Mouse (Mus musculus) hindbrain, postnatal 0 days (tissue): ENCODE measurements around the gene Fez2. TPM values are rescaled to one million over a fixed set of nuclear protein-coding genes. Genes with fewer than 3 reads are reported as not detected.

Source experiments
- ATAC-seq: fragments of 200-750 bp; cut with Nextera tagmentation; 2 replicates; pipeline ENCODE4 v1.8.0; 2017; ENCODE audit warnings: mild to moderate bottlenecking, moderate TSS enrichment, moderate library complexity
- DNase-seq: peaks from one replicate; pipeline ENCODE4 v3.0.0-alpha.2; 2015; ENCODE audit warnings: low spot score
- H3K27ac ChIP-seq: fragments of 300-500 bp; sonication (generic); 2 replicates; pipeline ENCODE4 v1.5.1; 2014; ENCODE audit warnings: mild to moderate bottlenecking
- H3K27me3 ChIP-seq: fragments of 300-500 bp; sonication (generic); 2 replicates; pipeline ENCODE4 v1.6.1; 2014; ENCODE audit warnings: low read length, mixed read lengths; ENCODE audit not compliant: insufficient read depth
- H3K36me3 ChIP-seq: fragments of 300-500 bp; sonication (generic); 2 replicates; pipeline ENCODE4 v1.6.1; 2014; ENCODE audit warnings: low read length, mixed read lengths; ENCODE audit not compliant: insufficient read depth
- H3K4me1 ChIP-seq: fragments of 300-500 bp; sonication (generic); 2 replicates; pipeline ENCODE4 v1.6.1; 2014; ENCODE audit warnings: antibody characterized with exemption, low read length, mixed read lengths; ENCODE audit not compliant: insufficient read depth
- H3K4me2 ChIP-seq: fragments of 300-500 bp; sonication (generic); 2 replicates; pipeline ENCODE4 v1.6.1; 2014; ENCODE audit warnings: low read depth, mild to moderate bottlenecking, low read length, moderate library complexity, mixed read lengths
- H3K4me3 ChIP-seq: fragments of 300-500 bp; sonication (generic); 2 replicates; pipeline ENCODE4 v1.5.1; 2014; ENCODE audit warnings: low read length
- H3K9ac ChIP-seq: fragments of 300-500 bp; sonication (generic); replicated peaks from 2 replicates; pipeline ENCODE4 v1.6.1; 2014; ENCODE audit warnings: mild to moderate bottlenecking, low read length, moderate library complexity, mixed read lengths
- H3K9me3 ChIP-seq: fragments of 300-500 bp; sonication (generic); 2 replicates; pipeline ENCODE4 v1.6.1; 2016; ENCODE audit warnings: low read length, mixed read lengths
- CTCF ChIP-seq: IDR thresholded peaks from 2 replicates; pipeline ENCODE4 v1.5.1; 2016; ENCODE audit warnings: antibody characterized with exemption, control low read depth, low read depth
- WGBS: fragments of 180-500 bp; shearing (Covaris S2); extraction: QIAGEN DNeasy Blood & Tissue Kit; methylation state at CpG from one replicate; pipeline ENCODE4 v1.1.7; 2014; 5-methylcytosine and 5-hydroxymethylcytosine counted together
- polyA plus RNA-seq: library from polyadenylated mRNA; unstranded; fragments of >200 nt; fragmentation: Nextera tagmentation; extraction: Ambion mirVana; gene quantifications from 2 replicates; pipeline ENCODE4 v1.2.1, GENCODE M21; 2015
- total RNA-seq: library from RNA; depleted of rRNA; stranded (reverse); fragments of >200 nt; gene quantifications from 2 replicates; pipeline ENCODE4 v1.2.3, GENCODE M21; 2014

Gene Fez2
- total and polyA plus RNA-seq, 2 experiments from 2014 or later: 36.5 to 63.3 TPM

DNA sequence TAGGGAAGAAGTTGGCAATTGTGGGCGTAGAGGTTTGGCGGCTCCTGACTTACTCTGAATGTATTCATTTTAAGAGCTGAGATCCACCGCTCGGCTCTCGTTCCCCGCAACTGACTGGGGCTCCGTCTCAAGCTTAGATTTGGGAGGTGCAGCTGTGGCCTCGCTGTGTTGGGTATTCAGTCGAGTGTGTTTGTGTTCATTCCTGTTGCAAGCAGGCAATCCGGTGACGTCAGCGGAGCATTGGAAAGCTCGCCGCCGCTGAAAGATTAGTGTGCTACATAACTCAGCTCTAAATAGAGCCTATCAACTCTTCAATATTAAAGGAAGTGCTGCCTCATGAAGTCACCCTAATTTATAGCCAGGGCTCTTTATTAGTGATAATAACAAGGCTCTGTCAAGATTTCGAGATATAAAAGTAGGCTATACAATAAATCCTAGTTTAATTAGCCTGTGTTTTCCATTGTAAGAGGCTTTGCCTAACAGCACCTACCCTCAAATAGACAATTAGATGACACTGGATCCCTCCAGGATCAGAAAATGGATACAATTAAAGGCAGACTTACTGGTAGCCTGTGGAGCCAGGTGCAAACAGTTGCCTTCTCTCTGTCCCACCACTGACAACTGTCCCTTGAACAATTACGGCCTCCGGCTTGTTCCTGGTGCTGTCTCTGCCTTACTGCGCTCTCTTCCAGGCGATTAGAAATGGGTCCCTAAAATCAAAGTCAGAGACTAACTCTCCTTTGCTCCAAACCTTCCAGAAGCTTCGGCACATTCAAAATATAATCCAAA lies 36.4 kb upstream of the Fez2 start:
- Histone ChIP-seq H3K4me1 (no peaks in the 10 kb centered on the region), H3K9ac (no peak overlapping the region), H3K27ac (no peak overlapping the region), H3K9me3 (no peaks in the 10 kb centered on the region), H3K4me2 (peak overlapping the region; percentile 25), H3K36me3 (no peaks in the 10 kb centered on the region), H3K27me3 (no peaks in the 10 kb centered on the region), H3K4me3 (no peak overlapping the region)
- ATAC-seq (no peak), DNase-seq (peak; percentile 34)
- no peak for TF ChIP-seq CTCF
- 78% methylated on average over 21 of the region's 21 CpGs for WGBS

DNA sequence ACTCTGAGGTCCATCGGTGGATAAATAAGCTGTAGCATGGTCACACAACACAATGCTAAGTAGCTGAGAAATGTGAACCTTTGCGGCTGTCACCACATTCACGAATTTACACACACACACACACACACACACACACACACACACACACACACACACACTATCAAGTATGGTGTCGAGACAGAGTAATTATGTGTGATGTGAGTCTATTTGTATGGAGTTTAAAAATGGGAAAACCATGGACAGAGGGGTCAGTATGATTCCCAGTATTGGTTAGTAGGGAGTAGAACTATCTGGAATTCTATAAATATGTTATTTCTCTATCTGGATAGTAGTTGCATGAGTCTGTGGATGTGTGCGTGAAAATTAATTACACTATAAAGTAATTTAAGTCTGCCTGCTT lies 35.6 kb upstream of the Fez2 start:
- WGBS: 95% methylated on average over 5 of the region's 5 CpGs
- no peak overlapping the region for H3K4me2 ChIP-seq
- no peak overlapping the region for H3K9ac ChIP-seq
- ATAC-seq: no peak
- no peaks in the 10 kb centered on the region for H3K4me1 ChIP-seq
- no peak for TF ChIP-seq CTCF
- H3K27me3 ChIP-seq: no peaks in the 10 kb centered on the region
- no peaks in the 10 kb centered on the region for H3K9me3 ChIP-seq
- no peak for DNase-seq
- no peak overlapping the region for H3K4me3 ChIP-seq
- no peaks in the 10 kb centered on the region for H3K36me3 ChIP-seq
- H3K27ac ChIP-seq: no peak overlapping the region

DNA sequence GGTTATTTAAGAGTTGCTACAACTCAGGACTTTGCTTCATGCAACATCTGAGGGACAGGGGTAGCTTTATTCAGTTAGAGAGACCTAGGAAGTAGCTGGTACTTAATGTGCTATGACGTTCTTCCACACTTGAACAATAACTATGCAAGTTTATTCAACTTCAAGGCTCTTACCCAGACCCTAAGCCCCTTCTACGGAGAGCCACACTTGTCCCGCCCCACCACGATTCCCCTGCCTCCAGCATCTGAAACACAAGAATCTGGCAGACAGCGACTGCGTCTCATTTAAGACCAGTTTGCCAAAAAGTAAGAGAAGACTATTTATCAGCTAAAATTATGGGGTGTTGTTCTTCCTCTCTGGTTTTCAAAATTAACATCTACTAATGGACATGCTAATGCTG lies 33.9 kb upstream of the Fez2 start:
- Histone ChIP-seq H3K4me1 (no peaks in the 10 kb centered on the region), H3K27me3 (no peaks in the 10 kb centered on the region), H3K4me2 (no peak overlapping the region), H3K36me3 (no peaks in the 10 kb centered on the region), H3K9ac (no peak overlapping the region), H3K9me3 (no peaks in the 10 kb centered on the region), H3K4me3 (no peak overlapping the region), H3K27ac (no peak overlapping the region)
- no peak for TF ChIP-seq CTCF
- no peak for DNase-seq
- 84% methylated on average over 6 of the region's 6 CpGs for WGBS
- ATAC-seq: no peak

DNA sequence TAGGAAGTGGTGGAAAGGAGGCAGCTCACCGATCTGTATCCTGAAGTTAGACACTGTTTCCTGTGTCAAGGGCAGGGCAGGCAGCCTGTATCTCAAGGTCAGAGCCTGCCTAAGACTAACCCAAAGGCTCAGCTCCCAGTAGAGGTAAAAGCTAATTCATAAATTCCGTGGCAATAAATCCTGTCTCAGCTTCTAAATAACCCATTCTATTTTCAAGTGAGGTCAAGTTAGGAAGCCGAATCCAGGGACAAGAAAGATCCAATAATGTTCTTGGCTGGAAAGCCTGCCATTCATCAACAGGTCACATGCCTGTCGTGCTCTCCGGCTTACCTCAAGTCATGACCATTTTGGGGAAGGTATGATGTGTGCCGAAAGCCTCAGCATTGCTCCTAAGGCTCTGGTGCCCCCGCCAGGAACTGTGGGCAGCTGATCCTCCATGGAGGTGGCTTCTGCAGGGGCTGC lies 33.4 kb upstream of the Fez2 start:
- Histone ChIP-seq H3K9ac (no peak overlapping the region), H3K4me3 (no peak overlapping the region), H3K36me3 (no peaks in the 10 kb centered on the region), H3K4me2 (no peak overlapping the region), H3K27me3 (no peaks in the 10 kb centered on the region), H3K9me3 (no peaks in the 10 kb centered on the region), H3K27ac (no peak overlapping the region), H3K4me1 (no peaks in the 10 kb centered on the region)
- no peak for TF ChIP-seq CTCF
- DNase-seq (no peak), ATAC-seq (no peak)
- WGBS: 81% methylated on average over 7 of the region's 7 CpGs

DNA sequence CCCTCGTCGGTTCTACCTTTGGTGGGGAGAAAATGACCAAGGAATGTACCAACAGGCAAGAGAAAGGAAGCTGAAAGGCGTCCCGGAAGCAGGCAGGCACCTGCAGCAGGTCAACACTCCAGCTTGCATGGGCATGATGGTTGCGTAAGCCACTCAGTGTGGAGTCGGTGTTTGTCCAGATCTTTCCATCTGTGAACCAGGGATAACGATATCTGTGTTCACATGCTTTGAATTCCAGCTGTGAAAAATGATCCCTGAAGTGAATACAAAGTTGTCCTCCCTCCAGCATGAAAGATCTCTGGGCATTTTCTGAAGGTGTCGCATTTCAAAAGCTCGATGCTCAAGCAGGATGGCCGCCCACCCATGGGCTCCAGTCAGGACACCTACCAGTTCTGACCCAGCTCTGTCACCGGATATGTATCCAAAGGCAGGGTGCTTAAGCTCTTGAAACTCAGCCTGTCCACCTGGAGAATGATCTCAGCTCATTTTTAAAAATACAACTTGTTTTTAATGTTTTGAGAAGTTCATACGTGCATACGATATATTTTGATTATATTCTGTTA lies 31.8 kb upstream of the Fez2 start:
- no peak overlapping the region for H3K4me2 ChIP-seq
- H3K36me3 ChIP-seq: no peaks in the 10 kb centered on the region
- DNase-seq (no peak), ATAC-seq (no peak)
- H3K27me3 ChIP-seq: no peaks in the 10 kb centered on the region
- no peak overlapping the region for H3K27ac ChIP-seq
- H3K4me3 ChIP-seq: no peak overlapping the region
- no peak for TF ChIP-seq CTCF
- H3K9ac ChIP-seq: no peak overlapping the region
- WGBS: 78% methylated on average over 13 of the region's 13 CpGs
- no peaks in the 10 kb centered on the region for H3K9me3 ChIP-seq
- no peaks in the 10 kb centered on the region for H3K4me1 ChIP-seq

DNA sequence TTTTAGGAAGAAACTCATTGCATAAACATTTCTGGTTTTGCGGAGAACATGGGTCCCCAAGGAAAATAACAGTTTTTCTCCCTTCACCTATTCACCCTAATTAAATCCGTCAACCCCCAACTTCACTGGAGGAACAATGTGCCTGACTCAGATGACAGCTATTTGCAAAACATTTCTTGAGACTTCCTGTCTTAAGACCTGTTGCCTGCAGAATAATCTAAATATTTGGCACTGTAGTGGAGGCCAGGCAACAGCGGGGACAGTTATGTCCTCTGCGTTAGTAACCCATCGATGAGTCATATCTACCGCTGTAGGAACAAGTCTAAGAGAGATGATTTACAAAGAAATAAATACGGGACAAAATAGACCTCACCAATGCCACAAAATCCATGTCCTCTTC lies 26.9 kb upstream of the Fez2 start:
- H3K4me2 ChIP-seq: no peak overlapping the region
- no peaks in the 10 kb centered on the region for H3K9me3 ChIP-seq
- no peak for TF ChIP-seq CTCF
- H3K4me3 ChIP-seq: no peak overlapping the region
- H3K4me1 ChIP-seq: no peaks in the 10 kb centered on the region
- ATAC-seq (no peak), DNase-seq (no peak)
- no peaks in the 10 kb centered on the region for H3K27me3 ChIP-seq
- no peaks in the 10 kb centered on the region for H3K36me3 ChIP-seq
- no peak overlapping the region for H3K27ac ChIP-seq
- no peak overlapping the region for H3K9ac ChIP-seq
- 80% methylated on average over 7 of the region's 7 CpGs for WGBS

DNA sequence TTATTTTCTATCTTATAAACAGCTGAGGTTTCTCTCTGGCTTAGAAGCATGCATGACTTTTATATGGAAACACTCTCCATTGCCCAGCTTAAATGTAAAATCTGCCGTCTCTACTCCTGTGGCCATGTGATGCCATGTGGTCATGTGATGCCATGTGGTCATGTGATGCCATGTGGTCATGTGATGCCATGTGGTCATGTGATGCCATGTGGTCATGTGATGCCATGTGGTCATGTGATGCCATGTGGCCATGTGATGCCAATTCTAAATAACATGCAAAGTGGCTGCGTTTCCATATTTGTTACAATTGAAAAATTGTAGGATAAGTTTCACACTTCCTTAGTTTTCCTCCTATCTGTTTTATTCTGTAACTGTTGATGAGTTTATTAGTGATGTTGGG lies 22.8 kb upstream of the Fez2 start:
- Histone ChIP-seq H3K27ac (no peak overlapping the region), H3K9me3 (no peaks in the 10 kb centered on the region), H3K9ac (no peak overlapping the region), H3K4me2 (no peak overlapping the region), H3K4me3 (no peak overlapping the region), H3K27me3 (no peaks in the 10 kb centered on the region), H3K4me1 (no peaks in the 10 kb centered on the region), H3K36me3 (no peaks in the 10 kb centered on the region)
- no peak for TF ChIP-seq CTCF
- 97% methylated on average over 2 of the region's 2 CpGs for WGBS
- DNase-seq (no peak), ATAC-seq (no peak)
